ENCODE assay signal across 22 mouse cellular contexts in the genomic region with DNA sequence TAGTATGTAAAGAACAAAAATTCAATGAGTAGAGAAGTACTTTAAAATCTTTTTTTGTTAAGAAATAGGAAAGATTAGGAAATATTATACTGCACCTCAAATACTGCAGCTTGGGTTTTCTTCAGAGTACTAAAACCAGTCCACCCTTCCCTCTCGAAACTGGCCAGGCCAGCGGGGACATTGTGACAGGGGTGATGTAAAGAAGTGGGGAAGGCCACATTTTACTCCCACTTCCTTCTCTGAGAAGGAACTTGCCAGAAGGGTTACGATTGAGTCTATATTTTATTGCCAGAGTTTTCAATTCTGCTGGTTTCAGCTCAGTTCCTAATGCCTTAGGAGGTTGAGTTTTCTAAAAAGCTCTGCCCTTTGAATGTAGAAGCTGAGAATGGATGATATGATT. TPM values are rescaled to one million over a fixed set of nuclear protein-coding genes. Genes with fewer than 3 reads are reported as not detected.
DNase-seq lines count a peak whose midpoint lies in the region; ATAC-seq and TF ChIP-seq lines count a peak whose summit lies in the region.
"Had no signal": no experiment of that assay in that cellular context is flagged by ENCODE, and none has a peak within 500 bp of the region (broad histone marks: within the 10 kb centered on the region; RNA-seq: fewer than 3 reads in every experiment).

No protein-coding gene starts in this region.

- no peak overlapping the region for H3K4me3 ChIP-seq in layer of hippocampus, adult 2 months
- H3K4me3 ChIP-seq in macrophage (ENCODE audit: inconsistent target), result no peak overlapping the region
- no peak overlapping the region for H3K4me3 ChIP-seq in forebrain, postnatal 0 days (ENCODE audit: low read depth, low read length)
- H3K4me3 ChIP-seq: embryonic facial prominence, embryonic 15.5 days; heart, embryonic 12.5 days; left cerebral cortex, adult 2 months; liver, embryonic 13.5 days had no signal

- no peaks in the 10 kb centered on the region for H3K27me3 ChIP-seq in forebrain, postnatal 0 days (ENCODE audit: insufficient read depth, low read length)
- H3K27me3 ChIP-seq: embryonic facial prominence, embryonic 15.5 days; heart, embryonic 12.5 days; liver, embryonic 13.5 days had no signal

- H3K27ac ChIP-seq in layer of hippocampus, adult 2 months, result peak overlapping the region; percentile 52; the same call in 1 of the 2 replicates
- H3K27ac ChIP-seq in macrophage, result peak overlapping the region; percentile 34
- H3K27ac ChIP-seq in forebrain, postnatal 0 days (ENCODE audit: low read depth, low read length), result no peak overlapping the region
- H3K27ac ChIP-seq: embryonic facial prominence, embryonic 15.5 days; hindbrain, embryonic 14.5 days; left cerebral cortex, adult 2 months; liver, embryonic 13.5 days; stomach, postnatal 0 days had no signal

- WGBS in macrophage (ENCODE audit: missing documents), result 5% methylated on average over 3 of the region's 3 CpGs
- WGBS in forebrain, postnatal 0 days, result 88% methylated on average over 3 of the region's 3 CpGs

- H3K79me2 ChIP-seq in macrophage (ENCODE audit: inconsistent target), result no peaks in the 10 kb centered on the region

- H3K4me2 ChIP-seq in forebrain, postnatal 0 days (ENCODE audit: low read depth), result no peak overlapping the region
- H3K4me2 ChIP-seq: embryonic facial prominence, embryonic 15.5 days; heart, embryonic 12.5 days; hindbrain, embryonic 14.5 days; liver, embryonic 13.5 days had no signal

- no peaks in the 10 kb centered on the region for H3K9me3 ChIP-seq in forebrain, postnatal 0 days (ENCODE audit: low read length)
- H3K9me3 ChIP-seq: embryonic facial prominence, embryonic 15.5 days; heart, embryonic 12.5 days had no signal

- ATAC-seq in megakaryocyte-erythroid progenitor cell, adult 5-6 weeks (replicated peaks; ENCODE audit: low FRiP score, low TSS enrichment, poor library complexity, severe bottlenecking), result no peak
- ATAC-seq in forebrain, postnatal 0 days, result no peak

- H3K36me3 ChIP-seq in macrophage (ENCODE audit: inconsistent target), result no peaks in the 10 kb centered on the region
- peaks cover 18% of the 10 kb centered on the region for H3K36me3 ChIP-seq in forebrain, postnatal 0 days (ENCODE audit: insufficient read depth)
- H3K36me3 ChIP-seq: embryonic facial prominence, embryonic 15.5 days; heart, embryonic 12.5 days; liver, embryonic 13.5 days had no signal

- DNase-seq in layer of hippocampus, adult 2 months (ENCODE audit: low spot score in 2 of 2), result no peak
- DNase-seq in layer of hippocampus, postnatal 36 days, result no peak
- DNase-seq in spleen, postnatal 36 days (ENCODE audit: low spot score in 2 of 2), result peak; percentile 5 to 9
- no peak for DNase-seq in spleen, adult 18-20 months
- no peak for DNase-seq in forebrain, postnatal 0 days
- DNase-seq: adrenal gland, adult 8-10 months; cerebellum, postnatal 10 days; embryo, embryonic 11 days; gastrocnemius, postnatal 10 days; kidney, adult 8-10 months; kidney, postnatal 25 days; left cerebral cortex, postnatal 4 days; liver, embryonic 13.5 days; midbrain, embryonic 14.5 days; right cerebral cortex, postnatal 14 days had no signal

- TF ChIP-seq CTCF in layer of hippocampus, adult 2 months (conservative IDR thresholded peaks at IDR 0.05), result no peak
- no peak for TF ChIP-seq CTCF in forebrain, postnatal 0 days (IDR thresholded peaks at IDR 0.05; ENCODE audit: low read depth)

- no peaks in the 10 kb centered on the region for H3K4me1 ChIP-seq in forebrain, postnatal 0 days (ENCODE audit: insufficient read depth)
- H3K4me1 ChIP-seq: embryonic facial prominence, embryonic 15.5 days; heart, embryonic 12.5 days; liver, embryonic 13.5 days had no signal

- no peak overlapping the region for H3K9ac ChIP-seq in forebrain, postnatal 0 days
- H3K9ac ChIP-seq: embryonic facial prominence, embryonic 15.5 days; heart, embryonic 12.5 days; hindbrain, embryonic 14.5 days; liver, embryonic 13.5 days had no signal

RNA-seq across cellular contexts. Expression of gene Plppr4, which starts 41.0 kb away (rescaled TPM):
- total RNA-seq in layer of hippocampus, adult 2 months (2021), result 100 to 1,000 TPM; 313 to 317 TPM
- total RNA-seq in layer of hippocampus, postnatal 36 days (2021), result 100 to 1,000 TPM; 297 to 315 TPM
- total RNA-seq in macrophage (2018; cell fraction: chromatin; rRNA removed), result under 1 TPM in 1 of 26 experiments, not detected in 25; 0.16 TPM
- total RNA-seq in macrophage (2018; cell fraction: cytosol; rRNA removed), result under 1 TPM in 8 of 26 experiments, not detected in 18; 0.03 to 0.06 (median 0.04) TPM
- total RNA-seq in macrophage (2018; cell fraction: nucleus; rRNA removed), result under 1 TPM in 2 of 26 experiments, not detected in 24; 0.12 to 0.15 TPM
- 0.04 TPM in 1 of 3 replicates, not detected in the others for polyA plus RNA-seq in macrophage (2018)
- not detected in 2 replicates for total RNA-seq in megakaryocyte-erythroid progenitor cell, adult 5-6 weeks (2014; fragmentation: Nextera tagmentation)
- not detected in 2 replicates for total RNA-seq in megakaryocyte-erythroid progenitor cell, adult 5-6 weeks (2017)
- 77.8 and 97.8 TPM in 2 replicates for total RNA-seq in forebrain, postnatal 0 days (2014; rRNA removed)
- polyA plus RNA-seq in forebrain, postnatal 0 days (2015; fragmentation: Nextera tagmentation; extraction: Ambion mirVana), result 28.9 and 60.8 TPM in 2 replicates

Comparison
In these comparisons a context has a peak if more than half of its experiments do, and no peak if none do; other contexts are left out.
1. DNase-seq: peak in spleen, postnatal 36 days (2 of 2); none in layer of hippocampus, adult 2 months (0 of 2), layer of hippocampus, postnatal 36 days (0 of 2), spleen, adult 18-20 months (0 of 2) and forebrain, postnatal 0 days (single experiment).
2. RNA of gene Plppr4, which starts 41.0 kb away (total RNA-seq): 313 to 317 TPM in layer of hippocampus, adult 2 months, 297 to 315 TPM in layer of hippocampus, postnatal 36 days and 77.8 to 97.8 TPM in forebrain, postnatal 0 days; not detected in megakaryocyte-erythroid progenitor cell, adult 5-6 weeks; every median in the first group is over 10 times any median in the second.